Mouse (Mus musculus) kidney, postnatal 0 days (tissue): ENCODE results near the gene Ralgps1. TPM values are rescaled to one million over a fixed set of nuclear protein-coding genes. Genes with fewer than 3 reads are reported as not detected.

Experiments
- ATAC-seq: fragments of 200-750 bp; cut with Nextera tagmentation; replicated peaks from 2 replicates; pipeline ENCODE4 v1.8.0; 2017; ENCODE audit warnings: low read depth, moderate number of reproducible peaks, moderate TSS enrichment, moderate library complexity; ENCODE audit not compliant: low FRiP score
- DNase-seq: peaks from one replicate; pipeline ENCODE4 v3.0.0-alpha.2; 2016; ENCODE audit warnings: low spot score
- H3K27ac ChIP-seq: fragments of 300-500 bp; sonication (generic); 2 replicates; pipeline ENCODE4 v1.5.1; 2014; ENCODE audit warnings: mild to moderate bottlenecking
- H3K27me3 ChIP-seq: fragments of 300-500 bp; sonication (generic); 2 replicates; pipeline ENCODE4 v1.6.1; 2014; ENCODE audit warnings: low read length, mixed read lengths; ENCODE audit not compliant: insufficient read depth
- H3K36me3 ChIP-seq: fragments of 300-500 bp; sonication (generic); 2 replicates; pipeline ENCODE4 v1.6.1; 2014; ENCODE audit warnings: low read length, mixed read lengths; ENCODE audit not compliant: insufficient read depth
- H3K4me1 ChIP-seq: fragments of 300-500 bp; sonication (generic); replicated peaks from 2 replicates; pipeline ENCODE4 v1.6.1; 2014; ENCODE audit warnings: antibody characterized with exemption, low read length, mixed read lengths; ENCODE audit not compliant: insufficient read depth
- H3K4me2 ChIP-seq: fragments of 300-500 bp; sonication (generic); 2 replicates; pipeline ENCODE4 v1.6.1; 2014; ENCODE audit warnings: mild to moderate bottlenecking, low read length, moderate library complexity, mixed read lengths
- H3K4me3 ChIP-seq: fragments of 300-500 bp; sonication (generic); replicated peaks from 2 replicates; pipeline ENCODE4 v1.5.1; 2014; ENCODE audit warnings: low read depth, low read length
- H3K9ac ChIP-seq: fragments of 300-500 bp; sonication (generic); 2 replicates; pipeline ENCODE4 v1.6.1; 2014; ENCODE audit warnings: low read depth, low read length
- H3K9me3 ChIP-seq: fragments of 300-500 bp; sonication (generic); replicated peaks from 2 replicates; pipeline ENCODE4 v1.6.1; 2016; ENCODE audit warnings: low read length, inconsistent platforms, mixed read lengths
- CTCF ChIP-seq: IDR thresholded peaks from 2 replicates; pipeline ENCODE4 v1.5.1; 2016; ENCODE audit warnings: antibody characterized with exemption, low read depth, mild to moderate bottlenecking, moderate library complexity
- WGBS: fragments of 180-500 bp; shearing (Covaris S2); extraction: QIAGEN DNeasy Blood & Tissue Kit; methylation state at CpG from one replicate; pipeline ENCODE4 v1.1.7; 2014; 5-methylcytosine and 5-hydroxymethylcytosine counted together
- polyA plus RNA-seq: library from polyadenylated mRNA; unstranded; fragments of >200 nt; fragmentation: Nextera tagmentation; extraction: Ambion mirVana; gene quantifications from 2 replicates; pipeline ENCODE4 v1.2.1, GENCODE M21; 2015

Ralgps1 gene
- polyA plus RNA-seq, 1 experiment from 2014 or later, result 3.1 TPM

GRCm38 (mm10) chr2:33132306-33132705 lies 239.0 kb downstream of the Ralgps1 start:
- 6% methylated on average over 7 of the region's 7 CpGs for WGBS
- ATAC-seq (no peak), DNase-seq (no peak)
- Histone ChIP-seq H3K36me3 (no peaks in the 10 kb centered on the region), H3K9ac (no peak overlapping the region), H3K4me3 (no peak overlapping the region), H3K4me1 (peaks cover 4% of the 10 kb centered on the region), H3K9me3 (no peaks in the 10 kb centered on the region), H3K4me2 (no peak overlapping the region), H3K27ac (no peak overlapping the region), H3K27me3 (no peaks in the 10 kb centered on the region)
- TF ChIP-seq CTCF, result no peak

GRCm38 (mm10) chr2:33131500-33132092 lies 239.7 kb downstream of the Ralgps1 start, which contains the start of gene Garnl3:
Gene Garnl3, minus strand, starts transcription at chr2:33131654.
- peak; percentile 3 for ATAC-seq
- no peaks in the 10 kb centered on the region for H3K27me3 ChIP-seq
- under 1% methylated on average over 22 of the region's 22 CpGs for WGBS
- peak; percentile 75 for TF ChIP-seq CTCF
- H3K9me3 ChIP-seq, result no peaks in the 10 kb centered on the region
- H3K4me3 ChIP-seq, result peak within 1 kb of the TSS; percentile 58
- H3K4me2 ChIP-seq, result peak within 1 kb of the TSS; percentile 91
- H3K36me3 ChIP-seq, result no peaks in the 10 kb centered on the region
- peak; percentile 77 for DNase-seq
- peak within 1 kb of the TSS; percentile 49; the same call in 1 of the 2 replicates for H3K9ac ChIP-seq
- H3K4me1 ChIP-seq, result peaks cover 4% of the 10 kb centered on the region
- peak within 1 kb of the TSS; percentile 37 for H3K27ac ChIP-seq

GRCm38 (mm10) chr2:33130526-33131483 lies 240.5 kb downstream of the Ralgps1 start:
- peak overlapping the region; percentile 58 for H3K4me3 ChIP-seq
- no peak for TF ChIP-seq CTCF
- H3K4me2 ChIP-seq, result peak overlapping the region; percentile 91
- no peaks in the 10 kb centered on the region for H3K9me3 ChIP-seq
- under 1% methylated on average over 54 of the region's 55 CpGs for WGBS
- ATAC-seq, result peak; percentile 92
- peak; percentile 100 for DNase-seq
- no peaks in the 10 kb centered on the region for H3K27me3 ChIP-seq
- H3K4me1 ChIP-seq, result peaks cover 4% of the 10 kb centered on the region
- peak overlapping the region; percentile 57 for H3K27ac ChIP-seq
- peak overlapping the region; percentile 67 for H3K9ac ChIP-seq
- no peaks in the 10 kb centered on the region for H3K36me3 ChIP-seq

- Histone ChIP-seq H3K27ac (peak overlapping the region; percentile 57; the same call in 1 of the 2 replicates), H3K4me3 (peak overlapping the region; percentile 58), H3K9me3 (no peaks in the 10 kb centered on the region), H3K27me3 (no peaks in the 10 kb centered on the region), H3K9ac (peak overlapping the region; percentile 67), H3K4me1 (peaks cover 4% of the 10 kb centered on the region), H3K4me2 (peak overlapping the region; percentile 91), H3K36me3 (no peaks in the 10 kb centered on the region)
- DNase-seq, result no peak
- TF ChIP-seq CTCF, result peak; percentile 46
- WGBS, result under 1% methylated on average over 30 of the region's 33 CpGs
- peak; percentile 41; the same call in 1 of the 2 replicates for ATAC-seq
These were observed 241.2 kb downstream of the Ralgps1 start for GRCm38 (mm10) chr2:33130141-33130525.

GRCm38 (mm10) chr2:33129696-33130095 lies 241.6 kb downstream of the Ralgps1 start:
- H3K27ac ChIP-seq, result peak overlapping the region; percentile 57; the same call in 1 of the 2 replicates
- 1% methylated on average over 10 of the region's 10 CpGs for WGBS

GRCm38 (mm10) chr2:33129005-33129404 lies 242.3 kb downstream of the Ralgps1 start:
- no peak overlapping the region for H3K27ac ChIP-seq
- ATAC-seq, result no peak
- no peak overlapping the region for H3K9ac ChIP-seq
- no peak overlapping the region for H3K4me3 ChIP-seq
- 64% methylated on average over 2 of the region's 2 CpGs for WGBS
- DNase-seq, result no peak
- H3K9me3 ChIP-seq, result no peaks in the 10 kb centered on the region
- no peaks in the 10 kb centered on the region for H3K27me3 ChIP-seq
- no peaks in the 10 kb centered on the region for H3K36me3 ChIP-seq
- H3K4me1 ChIP-seq, result peaks cover 4% of the 10 kb centered on the region
- no peak for TF ChIP-seq CTCF
- H3K4me2 ChIP-seq, result no peak overlapping the region

More at GRCm38 (mm10) chr2:33129696-33130095, 241.6 kb downstream of the Ralgps1 start:
- 0 out of 2 replicates have a peak, but pooled peaks have one; percentile 3 for TF ChIP-seq CTCF
- H3K4me2 ChIP-seq, result peak overlapping the region; percentile 91
- peaks cover 4% of the 10 kb centered on the region for H3K4me1 ChIP-seq
- H3K9me3 ChIP-seq, result no peaks in the 10 kb centered on the region
- H3K9ac ChIP-seq, result peak overlapping the region; percentile 67
- H3K27me3 ChIP-seq, result no peaks in the 10 kb centered on the region
- DNase-seq (peak; percentile 21), ATAC-seq (no peak)
- peak overlapping the region; percentile 58 for H3K4me3 ChIP-seq
- no peaks in the 10 kb centered on the region for H3K36me3 ChIP-seq
